ENCODE assay signal across 8 mouse cellular contexts in the genomic region with DNA sequence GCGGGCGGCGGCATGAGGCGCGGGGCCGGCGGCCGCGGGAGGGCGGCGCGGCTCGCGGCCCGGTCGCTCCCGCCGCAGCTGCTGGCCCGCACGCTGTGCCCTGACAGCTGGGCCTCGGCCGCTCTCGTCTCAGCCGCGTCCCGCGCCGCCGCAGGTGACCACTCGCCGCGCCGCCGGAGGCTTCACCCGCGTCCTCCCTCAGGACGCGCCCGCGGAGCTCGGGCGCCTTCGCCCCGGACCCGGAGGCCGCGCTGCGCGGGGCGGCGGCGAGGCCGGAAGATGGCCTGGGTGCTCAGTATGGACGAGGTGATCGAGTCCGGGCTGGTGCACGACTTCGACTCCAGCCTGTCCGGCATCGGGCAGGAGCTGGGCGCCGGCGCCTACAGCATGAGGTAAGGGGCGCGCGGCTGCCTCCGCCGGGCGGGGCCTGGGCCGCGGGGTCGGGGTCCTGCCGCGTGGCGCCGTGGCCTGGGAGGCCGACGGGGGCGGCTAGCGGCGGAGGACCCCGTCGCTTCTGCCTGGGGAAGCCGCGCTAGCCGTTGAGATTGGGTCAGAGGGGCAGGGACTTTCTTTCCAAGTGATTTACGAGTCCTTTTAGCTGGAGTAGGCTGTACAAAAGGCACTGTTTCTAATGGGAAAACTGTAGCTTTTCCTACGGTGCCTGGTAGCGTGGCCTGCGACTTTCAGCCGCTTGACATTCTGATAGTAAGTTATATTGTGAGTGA. TPM values are rescaled to one million over a fixed set of nuclear protein-coding genes. Genes with fewer than 3 reads are reported as not detected.
DNase-seq lines count a peak whose midpoint lies in the region; ATAC-seq and TF ChIP-seq lines count a peak whose summit lies in the region.

No protein-coding gene starts in this region.

- WGBS in hindbrain, embryonic 15.5 days: under 1% methylated on average over 80 of the region's 91 CpGs
- WGBS in liver, adult 2 months: 2% methylated on average over 90 of the region's 91 CpGs

- TF ChIP-seq CTCF in liver, adult 2 months (IDR thresholded peaks at IDR 0.05; ENCODE audit: low read depth, low read length): no peak
- no peak for TF ChIP-seq CTCF in testis, adult 2 months (IDR thresholded peaks at IDR 0.05; ENCODE audit: control insufficient read depth, insufficient read depth, insufficient replicate concordance, low read depth, low read length)

- no peaks in the 10 kb centered on the region for H3K9me3 ChIP-seq in erythroblast, embryonic 14.5 days (ENCODE audit: control insufficient read depth, low read length)
- H3K9me3 ChIP-seq in hindbrain, embryonic 15.5 days: no peaks in the 10 kb centered on the region

- no peak for ATAC-seq in erythroblast, adult 5-6 weeks (replicated peaks; ENCODE audit: low FRiP score, poor library complexity, severe bottlenecking)
- ATAC-seq in hindbrain, embryonic 15.5 days (ENCODE audit: low FRiP score, low read depth): peak; percentile 15

- peak overlapping the region; percentile 60 for H3K9ac ChIP-seq in hindbrain, embryonic 15.5 days
- H3K9ac ChIP-seq in liver, adult 2 months (ENCODE audit: low read depth, low read length): peak overlapping the region; percentile 95

- DNase-seq in cerebellum, adult 8-10 months: peak; percentile 46
- DNase-seq in gastrocnemius, adult 18-20 months (ENCODE audit: low spot score): peak; percentile 15
- no peak for DNase-seq in liver, adult 2 months (ENCODE audit: extremely low read depth, low read depth, low spot score)
- peak; percentile 70 for DNase-seq in neural tube, embryonic 10.5 days (ENCODE audit: extremely low spot score, low spot score)

- no peaks in the 10 kb centered on the region for H3K27me3 ChIP-seq in erythroblast, embryonic 14.5 days (ENCODE audit: control insufficient read depth)
- H3K27me3 ChIP-seq in hindbrain, embryonic 15.5 days: no peaks in the 10 kb centered on the region
- H3K27me3 ChIP-seq in liver, adult 2 months (ENCODE audit: control insufficient read depth, insufficient read depth, low read length): no peaks in the 10 kb centered on the region
- H3K27me3 ChIP-seq in testis, adult 2 months (ENCODE audit: control insufficient read depth, insufficient read depth, low read length): no peaks in the 10 kb centered on the region

- peaks cover 21% of the 10 kb centered on the region for H3K79me2 ChIP-seq in liver, adult 2 months (ENCODE audit: control insufficient read depth, insufficient read depth, low read length)

- H3K27ac ChIP-seq in hindbrain, embryonic 15.5 days (replicated peaks): peak overlapping the region; percentile 65
- H3K27ac ChIP-seq in liver, adult 2 months (replicated peaks; ENCODE audit: insufficient read depth, low read depth, low read length): peak overlapping the region; percentile 63
- H3K27ac ChIP-seq in testis, adult 2 months (ENCODE audit: control insufficient read depth, insufficient read depth, low read depth, low read length): peak overlapping the region; percentile 77

- H3K36me3 ChIP-seq in erythroblast, embryonic 14.5 days (ENCODE audit: control insufficient read depth): peaks cover 34% of the 10 kb centered on the region
- H3K36me3 ChIP-seq in hindbrain, embryonic 15.5 days: no peaks in the 10 kb centered on the region
- no peaks in the 10 kb centered on the region for H3K36me3 ChIP-seq in liver, adult 2 months (ENCODE audit: control insufficient read depth, insufficient read depth, low read length)
- H3K36me3 ChIP-seq in testis, adult 2 months (ENCODE audit: control insufficient read depth, insufficient read depth, low read length): no peaks in the 10 kb centered on the region

- H3K4me1 ChIP-seq in erythroblast, embryonic 14.5 days (ENCODE audit: control insufficient read depth): peaks cover 58% of the 10 kb centered on the region
- peaks cover 38% of the 10 kb centered on the region for H3K4me1 ChIP-seq in hindbrain, embryonic 15.5 days (replicated peaks)
- peaks cover 12% of the 10 kb centered on the region for H3K4me1 ChIP-seq in liver, adult 2 months (ENCODE audit: control insufficient read depth, insufficient read depth, low read length)
- peaks cover 12% of the 10 kb centered on the region for H3K4me1 ChIP-seq in testis, adult 2 months (ENCODE audit: control insufficient read depth, insufficient read depth, low read length)

- peak overlapping the region; percentile 100 for H3K4me3 ChIP-seq in erythroblast, embryonic 14.5 days (replicated peaks)
- peak overlapping the region; percentile 54 for H3K4me3 ChIP-seq in hindbrain, embryonic 15.5 days
- peak overlapping the region; percentile 100 for H3K4me3 ChIP-seq in liver, adult 2 months (ENCODE audit: insufficient read depth, low read depth, low read length)
- H3K4me3 ChIP-seq in testis, adult 2 months (ENCODE audit: control insufficient read depth, low read depth, low read length): peak overlapping the region; percentile 96

- peak overlapping the region; percentile 83 for H3K4me2 ChIP-seq in hindbrain, embryonic 15.5 days

- no peak for TF ChIP-seq POLR2A in liver, adult 2 months (IDR thresholded peaks at IDR 0.05; ENCODE audit: extremely low read depth, insufficient read depth, low read length)
- no peak for TF ChIP-seq POLR2A in testis, adult 2 months (IDR thresholded peaks at IDR 0.05; ENCODE audit: control insufficient read depth, low read depth, low read length)

RNA-seq across cellular contexts. Expression of a gene that starts 0.8 kb away (rescaled TPM):
- 7.0 and 7.2 TPM in 2 replicates for polyA plus RNA-seq in erythroblast, embryonic 14.5 days (2012)
- total RNA-seq in erythroblast, adult 5-6 weeks (2015; ENCODE audit: low replicate concordance): 227 and 253 TPM in 2 replicates
- 245 and 285 TPM in 2 replicates for total RNA-seq in erythroblast, adult 5-6 weeks (2017; ENCODE audit: low replicate concordance)
- total RNA-seq in gastrocnemius, adult 18-20 months (2021): 10 to 100 TPM; 14.3 to 17.0 TPM
- 31.7 and 32.0 TPM in 2 replicates for polyA plus RNA-seq in hindbrain, embryonic 15.5 days (2015; fragmentation: Nextera tagmentation; extraction: Ambion mirVana)
- 24.2 and 30.9 TPM in 2 replicates for total RNA-seq in liver, adult 2 months (2014; rRNA removed)
- 26.6 and 27.8 TPM in 2 replicates for polyA plus RNA-seq in liver, adult 2 months (2012; rRNA removed)
- polyA plus RNA-seq in testis, adult 2 months (2012; rRNA removed): 58.2 and 59.0 TPM in 2 replicates
